Mouse (Mus musculus): ENCODE measurements around the gene Tnfrsf4.

- no peak for TF ChIP-seq CTCF (IDR thresholded peaks at IDR 0.05; ENCODE audit: borderline replicate concordance, control insufficient read depth, extremely low read depth, insufficient read depth, low read length, poor library complexity)
- TF ChIP-seq POLR2A (IDR thresholded peaks at IDR 0.05; ENCODE audit: control insufficient read depth, extremely low read depth, insufficient read depth, low read length, poor library complexity) = no peak
Observed at GRCm38 (mm10) chr4:156049779-156050178, 36.1 kb downstream of the Tnfrsf4 start.

Measured in thymus, adult 2 months (tissue).